Mouse (Mus musculus) liver, postnatal 0 days (tissue): ENCODE measurements around the gene Serpinb6a.

Experiments
- CTCF ChIP-seq: sonication (generic); IDR thresholded peaks from 2 replicates; pipeline ENCODE4 v1.5.1; 2016; ENCODE audit warnings: antibody characterized with exemption, low read depth
- EP300 ChIP-seq: IDR thresholded peaks from 2 replicates; pipeline ENCODE4 v1.6.1; 2016; ENCODE audit warnings: antibody characterized with exemption, low read depth, mild to moderate bottlenecking

- TF ChIP-seq CTCF (no peak), EP300 (peak; percentile 75; the same call in 1 of the 2 replicates)
Observed at GRCm38 (mm10) chr13:33965056-33966024, 37.3 kb downstream of the Serpinb6a start.
